Mouse (Mus musculus): ENCODE results near the gene Cd300a. TPM values are rescaled to one million over a fixed set of nuclear protein-coding genes. Genes with fewer than 3 reads are reported as not detected.
"Not testable (repeated sequence)": the region's sequence is repeated elsewhere in the genome, so short reads cannot be mapped to it uniquely, and the experiment has no call there.

Gene Cd300a
- polyA plus RNA-seq, 1 experiment from 2014 or later = 5.9 TPM

DNA sequence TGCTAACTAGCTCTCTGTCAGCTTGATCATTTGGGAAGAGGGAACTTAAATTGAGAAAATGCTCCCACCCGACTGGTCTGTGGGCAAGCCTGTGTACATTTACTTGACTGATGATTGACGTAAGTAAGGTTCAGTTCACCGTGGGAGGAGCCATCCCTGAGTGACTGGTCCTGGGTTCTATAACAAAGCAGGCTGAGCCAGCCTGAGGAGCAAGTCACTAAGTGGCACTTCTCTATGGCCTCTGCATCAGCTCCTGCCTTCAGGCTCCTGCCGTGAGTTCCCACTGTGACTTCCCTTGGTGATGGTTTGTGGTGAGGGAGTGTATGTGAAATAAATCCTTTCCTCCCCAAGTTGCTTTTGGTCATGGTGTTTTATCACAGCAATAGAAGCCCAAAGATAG lies 18.2 kb downstream of the Cd300a start:
- no peaks in the 10 kb centered on the region for H3K4me1 ChIP-seq (ENCODE audit: insufficient read depth, low read depth, low read length)
- WGBS = 38% methylated on average over 4 of the region's 4 CpGs
- ATAC-seq = peak; percentile 23; the same call in 1 of the 2 replicates

DNA sequence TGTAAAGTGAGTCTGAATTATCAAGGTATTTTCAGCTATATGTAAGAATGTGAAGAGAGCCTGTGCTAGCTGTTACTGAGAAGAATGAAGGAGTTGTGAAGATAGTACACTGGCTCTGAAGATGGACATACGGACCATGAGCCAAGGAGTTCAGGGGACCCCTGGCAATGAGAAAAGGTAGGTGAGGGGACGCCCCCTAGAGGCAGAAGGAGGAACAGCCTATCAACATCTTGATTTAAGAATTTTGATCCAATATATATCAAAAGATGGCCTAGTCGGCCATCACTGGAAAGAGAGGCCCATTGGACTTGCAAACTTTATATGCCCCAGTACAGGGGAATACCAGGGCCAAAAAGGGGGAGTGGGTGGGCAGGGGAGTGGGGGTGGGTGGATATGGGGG lies 19.7 kb downstream of the Cd300a start:
- not testable (repeated sequence) for H3K9ac ChIP-seq (replicated peaks; ENCODE audit: low read depth); H3K27ac ChIP-seq (ENCODE audit: low read length); H3K4me1 ChIP-seq (ENCODE audit: insufficient read depth, low read depth, low read length); ATAC-seq; H3K4me3 ChIP-seq (ENCODE audit: low read depth, low read length); H3K36me3 ChIP-seq (ENCODE audit: insufficient read depth, low read length); H3K9me3 ChIP-seq (ENCODE audit: low read length); H3K27me3 ChIP-seq (replicated peaks; ENCODE audit: insufficient read depth, low read length); H3K4me2 ChIP-seq (replicated peaks; ENCODE audit: low read depth, low read length); DNase-seq (ENCODE audit: low spot score)
- 27% methylated on average over 3 of the region's 3 CpGs for WGBS
- peak; percentile 29 for TF ChIP-seq CTCF (IDR thresholded peaks at IDR 0.05)

More for the DNA sequence above, 18.2 kb downstream of the Cd300a start:
- H3K9ac ChIP-seq (replicated peaks; ENCODE audit: low read depth) = no peak overlapping the region
- no peaks in the 10 kb centered on the region for H3K27me3 ChIP-seq (replicated peaks; ENCODE audit: insufficient read depth, low read length)
- no peak overlapping the region for H3K4me3 ChIP-seq (ENCODE audit: low read depth, low read length)
- no peaks in the 10 kb centered on the region for H3K9me3 ChIP-seq (ENCODE audit: low read length)
- no peak for TF ChIP-seq CTCF (IDR thresholded peaks at IDR 0.05)
- no peak for TF ChIP-seq EP300 (IDR thresholded peaks at IDR 0.05)
- no peak overlapping the region for H3K27ac ChIP-seq (ENCODE audit: low read length)
- H3K4me2 ChIP-seq (replicated peaks; ENCODE audit: low read depth, low read length) = no peak overlapping the region
- peak; percentile 16 for DNase-seq (ENCODE audit: low spot score)
- no peaks in the 10 kb centered on the region for H3K36me3 ChIP-seq (ENCODE audit: insufficient read depth, low read length)

DNA sequence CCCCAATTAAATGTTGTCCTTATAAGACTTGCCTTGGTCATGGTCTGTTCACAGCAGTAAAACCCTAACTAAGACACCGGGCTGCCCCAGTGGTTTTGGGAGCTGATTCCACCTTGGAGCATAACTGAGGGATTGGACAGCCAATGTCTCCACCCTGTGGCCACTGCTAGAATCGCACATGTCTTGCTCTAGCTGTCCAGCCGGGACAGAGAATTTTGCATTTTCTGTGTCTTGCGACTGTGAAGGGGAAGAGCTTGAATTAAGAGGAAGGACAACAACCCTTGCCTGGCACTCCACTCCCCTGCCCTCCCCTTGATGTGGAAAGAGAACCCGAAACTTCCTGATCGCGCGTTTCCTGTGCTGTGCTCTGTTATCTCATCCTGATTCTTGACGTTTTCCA lies 23.0 kb downstream of the Cd300a start:
- Histone ChIP-seq H3K4me3 (ENCODE audit: low read depth, low read length) (no peak overlapping the region), H3K36me3 (ENCODE audit: insufficient read depth, low read length) (no peaks in the 10 kb centered on the region), H3K27me3 (replicated peaks; ENCODE audit: insufficient read depth, low read length) (no peaks in the 10 kb centered on the region), H3K4me1 (ENCODE audit: insufficient read depth, low read depth, low read length) (no peaks in the 10 kb centered on the region), H3K4me2 (replicated peaks; ENCODE audit: low read depth, low read length) (no peak overlapping the region), H3K9me3 (ENCODE audit: low read length) (no peaks in the 10 kb centered on the region), H3K9ac (replicated peaks; ENCODE audit: low read depth) (no peak overlapping the region), H3K27ac (ENCODE audit: low read length) (no peak overlapping the region)
- TF ChIP-seq EP300 (IDR thresholded peaks at IDR 0.05) (no peak), CTCF (IDR thresholded peaks at IDR 0.05) (peak; percentile 92)
- 13% methylated on average over 9 of the region's 9 CpGs for WGBS
- ATAC-seq (peak; percentile 52), DNase-seq (ENCODE audit: low spot score) (peak; percentile 79)

DNA sequence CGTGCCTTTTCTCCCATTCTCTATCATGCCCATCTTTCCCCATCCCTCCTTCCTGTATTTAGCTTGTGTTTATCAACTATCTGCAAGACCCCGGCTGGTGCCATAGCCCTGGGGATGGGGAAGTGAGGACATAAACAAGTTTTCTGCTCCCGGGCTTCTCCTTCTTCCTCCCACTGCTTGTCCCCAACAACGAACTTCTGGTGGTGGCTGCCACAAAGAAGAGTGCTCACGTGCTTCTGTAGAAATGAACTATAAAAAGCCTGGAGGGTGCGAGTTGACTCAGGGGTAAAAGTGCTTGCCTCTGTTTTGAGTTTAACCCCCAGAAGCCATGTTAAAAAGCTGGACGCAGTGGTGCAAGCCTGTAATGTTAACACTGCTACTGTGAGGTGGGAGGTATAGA lies 25.1 kb downstream of the Cd300a start:
- H3K4me3 ChIP-seq (ENCODE audit: low read depth, low read length) = no peak overlapping the region
- TF ChIP-seq EP300 (IDR thresholded peaks at IDR 0.05) (no peak), CTCF (IDR thresholded peaks at IDR 0.05) (no peak)
- no peaks in the 10 kb centered on the region for H3K9me3 ChIP-seq (ENCODE audit: low read length)
- WGBS = 20% methylated on average over 7 of the region's 7 CpGs
- no peaks in the 10 kb centered on the region for H3K27me3 ChIP-seq (replicated peaks; ENCODE audit: insufficient read depth, low read length)
- DNase-seq (ENCODE audit: low spot score) (no peak), ATAC-seq (no peak)
- H3K4me1 ChIP-seq (ENCODE audit: insufficient read depth, low read depth, low read length) = no peaks in the 10 kb centered on the region
- H3K4me2 ChIP-seq (replicated peaks; ENCODE audit: low read depth, low read length) = no peak overlapping the region
- no peaks in the 10 kb centered on the region for H3K36me3 ChIP-seq (ENCODE audit: insufficient read depth, low read length)
- H3K27ac ChIP-seq (ENCODE audit: low read length) = no peak overlapping the region
- no peak overlapping the region for H3K9ac ChIP-seq (replicated peaks; ENCODE audit: low read depth)

DNA sequence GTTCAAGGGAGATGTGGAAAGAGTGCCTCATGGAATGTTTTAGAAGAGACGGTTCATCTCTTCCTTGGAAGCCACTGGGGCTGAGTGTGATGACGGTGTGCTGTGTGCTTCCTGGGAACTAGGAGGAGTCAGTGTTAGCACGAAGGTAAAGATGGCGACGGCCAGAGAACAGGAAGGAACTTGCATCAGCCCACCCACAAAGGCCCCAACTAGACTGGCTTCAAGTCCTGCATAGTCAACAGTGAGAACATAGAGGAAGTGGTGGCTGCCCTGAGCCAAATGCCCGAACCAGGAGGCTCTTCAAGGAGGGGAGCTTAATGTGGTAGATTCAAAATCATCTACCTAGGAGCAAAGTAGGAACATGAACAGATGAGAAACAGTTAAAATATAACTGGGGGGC lies 27.3 kb downstream of the Cd300a start:
- Histone ChIP-seq H3K4me3 (ENCODE audit: low read depth, low read length) (no peak overlapping the region), H3K9ac (replicated peaks; ENCODE audit: low read depth) (no peak overlapping the region), H3K36me3 (ENCODE audit: insufficient read depth, low read length) (no peaks in the 10 kb centered on the region), H3K4me1 (ENCODE audit: insufficient read depth, low read depth, low read length) (no peaks in the 10 kb centered on the region), H3K4me2 (replicated peaks; ENCODE audit: low read depth, low read length) (no peak overlapping the region), H3K27ac (ENCODE audit: low read length) (no peak overlapping the region), H3K9me3 (ENCODE audit: low read length) (no peaks in the 10 kb centered on the region), H3K27me3 (replicated peaks; ENCODE audit: insufficient read depth, low read length) (no peaks in the 10 kb centered on the region)
- no peak for TF ChIP-seq CTCF (IDR thresholded peaks at IDR 0.05)
- TF ChIP-seq EP300 (IDR thresholded peaks at IDR 0.05) = no peak
- DNase-seq (ENCODE audit: low spot score) = peak; percentile 27
- WGBS = 60% methylated on average over 6 of the region's 6 CpGs
- peak; percentile 19; the same call in 1 of the 2 replicates for ATAC-seq

DNA sequence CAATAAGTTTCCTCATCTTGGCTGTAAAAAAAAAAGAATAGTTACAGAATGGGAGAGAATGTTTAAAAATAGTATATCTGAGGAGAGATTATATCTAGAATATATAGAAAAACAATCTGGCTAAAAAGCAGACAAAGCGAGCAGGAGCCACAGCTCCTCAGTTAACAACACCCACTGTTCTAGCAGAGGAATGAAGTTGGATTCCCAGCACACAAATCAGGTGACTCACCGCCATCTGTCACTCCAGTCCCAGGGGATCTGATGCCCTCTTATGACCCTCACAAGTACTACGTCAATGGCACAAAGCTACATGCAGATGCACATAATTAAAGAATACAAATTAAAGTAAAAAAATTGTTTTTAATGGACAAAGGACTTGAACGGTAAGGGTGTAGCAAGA lies 32.6 kb downstream of the Cd300a start:
- WGBS = 76% methylated on average over 4 of the region's 4 CpGs
- TF ChIP-seq CTCF (IDR thresholded peaks at IDR 0.05) (no peak), EP300 (IDR thresholded peaks at IDR 0.05) (no peak)
- Histone ChIP-seq H3K27me3 (replicated peaks; ENCODE audit: insufficient read depth, low read length) (no peaks in the 10 kb centered on the region), H3K9ac (replicated peaks; ENCODE audit: low read depth) (no peak overlapping the region), H3K9me3 (ENCODE audit: low read length) (no peaks in the 10 kb centered on the region), H3K27ac (ENCODE audit: low read length) (no peak overlapping the region), H3K4me2 (replicated peaks; ENCODE audit: low read depth, low read length) (no peak overlapping the region), H3K4me1 (ENCODE audit: insufficient read depth, low read depth, low read length) (no peaks in the 10 kb centered on the region), H3K4me3 (ENCODE audit: low read depth, low read length) (no peak overlapping the region), H3K36me3 (ENCODE audit: insufficient read depth, low read length) (no peaks in the 10 kb centered on the region)
- DNase-seq (ENCODE audit: low spot score) = no peak
- no peak for ATAC-seq

DNA sequence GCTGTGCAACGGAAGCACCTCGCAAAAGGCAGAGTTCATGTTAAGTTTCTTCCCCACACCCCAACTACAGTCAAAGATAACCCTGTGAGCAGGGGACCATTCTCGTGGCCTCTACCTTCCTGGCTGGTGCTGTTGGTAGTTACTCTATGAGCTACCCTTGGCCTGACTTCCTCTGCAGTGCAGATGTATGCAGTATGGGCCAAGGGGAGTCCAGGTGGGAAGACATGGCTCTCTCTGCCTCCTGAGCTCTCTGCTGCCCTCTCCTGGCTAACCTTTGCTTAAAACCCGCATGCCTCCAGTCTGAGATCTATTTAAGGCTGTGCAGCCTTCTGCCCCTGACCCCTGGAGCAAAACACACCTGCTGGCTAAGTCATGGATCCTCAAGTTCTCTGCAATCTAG lies 34.1 kb downstream of the Cd300a start:
- 70% methylated on average over 4 of the region's 4 CpGs for WGBS
- Histone ChIP-seq H3K9ac (replicated peaks; ENCODE audit: low read depth) (no peak overlapping the region), H3K4me3 (ENCODE audit: low read depth, low read length) (no peak overlapping the region), H3K27ac (ENCODE audit: low read length) (no peak overlapping the region), H3K4me2 (replicated peaks; ENCODE audit: low read depth, low read length) (no peak overlapping the region), H3K9me3 (ENCODE audit: low read length) (no peaks in the 10 kb centered on the region), H3K36me3 (ENCODE audit: insufficient read depth, low read length) (no peaks in the 10 kb centered on the region), H3K27me3 (replicated peaks; ENCODE audit: insufficient read depth, low read length) (no peaks in the 10 kb centered on the region), H3K4me1 (ENCODE audit: insufficient read depth, low read depth, low read length) (no peaks in the 10 kb centered on the region)
- TF ChIP-seq CTCF (IDR thresholded peaks at IDR 0.05) (peak; percentile 62), EP300 (IDR thresholded peaks at IDR 0.05) (no peak)
- no peak for ATAC-seq
- DNase-seq (ENCODE audit: low spot score) = peak; percentile 23

All from lung, postnatal 0 days (tissue).